Mouse (Mus musculus): Measurements from ENCODE around the gene Wscd2.

GRCm38 (mm10) chr5:113550759-113551158 is 60.6 kb downstream of the Wscd2 start:
- no peak for TF ChIP-seq POLR2A (IDR thresholded peaks at IDR 0.05; ENCODE audit: low read depth, low read length)
- no peak for TF ChIP-seq MXI1 (IDR thresholded peaks at IDR 0.05; ENCODE audit: low read depth, low read length)
- no peak for TF ChIP-seq ETS1 (conservative IDR thresholded peaks at IDR 0.05; ENCODE audit: low read depth, low read length)

Measured in CH12.LX (cell line).